Mouse (Mus musculus): ENCODE measurements around the gene Usp18.

GRCm38 (mm10) chr6:121218002-121218401, 27.7 kb upstream of the Usp18 start:
- TF ChIP-seq POLR2A (IDR thresholded peaks at IDR 0.05; ENCODE audit: borderline replicate concordance, insufficient read depth, low read length) (no peak), CTCF (IDR thresholded peaks at IDR 0.05; ENCODE audit: borderline replicate concordance, insufficient read depth, low read depth, low read length) (no peak)
